Mouse (Mus musculus): ENCODE data around the gene Gzmd.
"Not testable (repeated sequence)": the region's sequence is repeated elsewhere in the genome, so short reads cannot be mapped to it uniquely, and the experiment has no call there.

DNA sequence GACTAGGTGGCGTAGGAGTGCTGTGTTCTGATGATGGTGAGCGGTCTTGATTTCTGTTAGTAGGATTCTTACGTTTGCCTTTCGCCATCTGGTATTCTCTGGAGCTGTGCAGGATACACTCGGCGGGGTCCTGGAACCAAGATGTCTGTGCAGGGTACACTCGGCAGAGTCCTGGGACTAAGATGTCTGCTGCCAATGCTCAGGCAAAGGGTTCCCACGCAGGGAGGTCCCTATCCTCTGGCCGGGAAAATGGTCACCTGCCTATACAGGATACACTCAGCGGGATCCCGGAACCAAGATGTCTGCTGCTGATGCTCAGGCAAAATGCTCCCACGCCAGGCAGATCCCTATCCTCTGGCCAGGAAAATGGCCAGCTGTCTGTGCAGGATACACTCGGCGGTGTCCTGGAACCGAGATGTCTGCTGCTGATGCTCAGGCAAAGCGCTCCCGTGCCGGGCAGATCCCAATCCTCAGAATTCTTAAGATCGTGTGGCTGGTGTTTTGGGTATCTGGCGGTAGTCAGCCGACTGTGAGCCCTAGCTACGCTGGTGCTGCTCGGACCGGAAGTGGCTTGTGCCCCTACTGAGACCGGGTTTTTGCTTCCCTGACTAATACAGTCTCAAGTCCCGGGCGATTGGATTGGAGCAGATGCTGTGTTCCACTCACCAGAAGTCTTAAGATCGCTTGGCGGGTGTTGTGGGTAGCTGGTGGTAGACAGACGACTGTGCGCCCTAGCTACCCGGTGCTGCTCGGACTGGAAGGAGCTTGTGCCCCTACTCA, 16.7 kb downstream of the Gzmd start:
- TF ChIP-seq POLR2A, CTCF (IDR thresholded peaks at IDR 0.05; ENCODE audit: insufficient read depth, low read depth, low read length): not testable (repeated sequence)
